Mouse (Mus musculus): Measurements from ENCODE around the gene Park7. TPM values are rescaled to one million over a fixed set of nuclear protein-coding genes. Genes with fewer than 3 reads are reported as not detected.

Gene Park7
- total and polyA plus RNA-seq, 3 experiments, result 438 to 480 TPM; not detected in 1

GRCm38 (mm10) chr4:150868859-150869258, 45.4 kb downstream of the Park7 start:
- no peak overlapping the region for H3K9ac ChIP-seq (ENCODE audit: control insufficient read depth, low read depth, low read length, poor library complexity, severe bottlenecking)
- no peaks in the 10 kb centered on the region for H3K4me1 ChIP-seq (ENCODE audit: control insufficient read depth in 1 of 2, insufficient read depth in 2 of 2, low read length in 2 of 2)
- no peak for DNase-seq (ENCODE audit: low read depth, low spot score)
- H3K79me2 ChIP-seq (ENCODE audit: control insufficient read depth, insufficient read depth, low read length, poor library complexity), result no peaks in the 10 kb centered on the region
- H3K27me3 ChIP-seq (ENCODE audit: control insufficient read depth in 1 of 2, insufficient read depth in 2 of 2, low read length in 2 of 2), result no peaks in the 10 kb centered on the region
- H3K4me3 ChIP-seq (ENCODE audit: control insufficient read depth in 1 of 2, insufficient read depth in 1 of 2, low read depth in 2 of 2, low read length in 2 of 2), result no peak overlapping the region
- TF ChIP-seq CTCF (IDR thresholded peaks at IDR 0.05 in 2 of 3, conservative IDR thresholded peaks at IDR 0.05 in 1 of 3; ENCODE audit: control insufficient read depth in 1 of 3, insufficient read depth in 1 of 3, low read depth in 2 of 3, low read length in 3 of 3, poor library complexity in 1 of 3, severe bottlenecking in 1 of 3) (no peak), TAL1 (IDR thresholded peaks at IDR 0.05; ENCODE audit: low read length) (no peak), ELF1 (IDR thresholded peaks at IDR 0.05; ENCODE audit: low read depth, low read length) (no peak), ETS1 (IDR thresholded peaks at IDR 0.05; ENCODE audit: low read depth, low read length) (no peak), POLR2AphosphoS2 (IDR thresholded peaks at IDR 0.05; ENCODE audit: low read length) (no peak)
- no peaks in the 10 kb centered on the region for H3K9me3 ChIP-seq (replicated peaks; ENCODE audit: insufficient read depth, low read length)
- no peaks in the 10 kb centered on the region for H3K36me3 ChIP-seq (ENCODE audit: control insufficient read depth in 1 of 2, insufficient read depth in 2 of 2, low read length in 2 of 2)
- no peak overlapping the region for H3K27ac ChIP-seq (ENCODE audit: control insufficient read depth, low read depth, low read length)

- TF ChIP-seq MAZ (IDR thresholded peaks at IDR 0.05; ENCODE audit: low read depth, low read length), result no peak
- Histone ChIP-seq H3K9me3 (replicated peaks; ENCODE audit: insufficient read depth, low read length) (no peaks in the 10 kb centered on the region), H3K4me1 (ENCODE audit: control insufficient read depth in 1 of 2, insufficient read depth in 2 of 2, low read length in 2 of 2) (no peaks in the 10 kb centered on the region), H3K9ac (ENCODE audit: control insufficient read depth, low read depth, low read length, poor library complexity, severe bottlenecking) (no peak overlapping the region), H3K4me3 (ENCODE audit: control insufficient read depth in 1 of 2, insufficient read depth in 1 of 2, low read depth in 2 of 2, low read length in 2 of 2) (no peak overlapping the region), H3K36me3 (ENCODE audit: control insufficient read depth in 1 of 2, insufficient read depth in 2 of 2, low read length in 2 of 2) (no peaks in the 10 kb centered on the region), H3K27me3 (ENCODE audit: control insufficient read depth in 1 of 2, insufficient read depth in 2 of 2, low read length in 2 of 2) (no peaks in the 10 kb centered on the region), H3K79me2 (ENCODE audit: control insufficient read depth, insufficient read depth, low read length, poor library complexity) (no peaks in the 10 kb centered on the region), H3K27ac (ENCODE audit: control insufficient read depth, low read depth, low read length) (no peak overlapping the region)
- DNase-seq (ENCODE audit: low read depth, low spot score), result no peak
Observed at GRCm38 (mm10) chr4:150868161-150868560, 46.1 kb downstream of the Park7 start.

- H3K4me3 ChIP-seq (ENCODE audit: control insufficient read depth in 1 of 2, insufficient read depth in 1 of 2, low read depth in 2 of 2, low read length in 2 of 2), result no peak overlapping the region
- H3K79me2 ChIP-seq (ENCODE audit: control insufficient read depth, insufficient read depth, low read length, poor library complexity), result no peaks in the 10 kb centered on the region
- no peaks in the 10 kb centered on the region for H3K9me3 ChIP-seq (replicated peaks; ENCODE audit: insufficient read depth, low read length)
- TF ChIP-seq RCOR1 (IDR thresholded peaks at IDR 0.05; ENCODE audit: low read depth, low read length) (no peak), KAT2A (conservative IDR thresholded peaks at IDR 0.05; ENCODE audit: low read depth, low read length) (no peak), UBTF (IDR thresholded peaks at IDR 0.05; ENCODE audit: borderline replicate concordance, insufficient read depth, low read depth, low read length) (no peak), POLR2AphosphoS5 (IDR thresholded peaks at IDR 0.05; ENCODE audit: borderline replicate concordance, low read depth, low read length) (no peak), ZMIZ1 (IDR thresholded peaks at IDR 0.05; ENCODE audit: low read depth, low read length) (no peak), GATA1 (IDR thresholded peaks at IDR 0.05; ENCODE audit: low read depth, low read length) (no peak), NRF1 (IDR thresholded peaks at IDR 0.05; ENCODE audit: insufficient read depth, low read depth, low read length, poor library complexity, severe bottlenecking) (no peak), POLR2A (IDR thresholded peaks at IDR 0.05; ENCODE audit: control insufficient read depth in 1 of 2, insufficient read depth in 1 of 2, low read depth in 1 of 2, low read length in 2 of 2, poor library complexity in 1 of 2) (no peak), HCFC1 (IDR thresholded peaks at IDR 0.05; ENCODE audit: low read depth, low read length) (no peak), SMC3 (IDR thresholded peaks at IDR 0.05; ENCODE audit: low read depth, low read length) (no peak), CTCF (IDR thresholded peaks at IDR 0.05 in 2 of 3, conservative IDR thresholded peaks at IDR 0.05 in 1 of 3; ENCODE audit: control insufficient read depth in 1 of 3, insufficient read depth in 1 of 3, low read depth in 2 of 3, low read length in 3 of 3, poor library complexity in 1 of 3, severe bottlenecking in 1 of 3) (no peak)
- H3K27me3 ChIP-seq (ENCODE audit: control insufficient read depth in 1 of 2, insufficient read depth in 2 of 2, low read length in 2 of 2), result no peaks in the 10 kb centered on the region
- no peak overlapping the region for H3K27ac ChIP-seq (ENCODE audit: control insufficient read depth, low read depth, low read length)
- no peaks in the 10 kb centered on the region for H3K36me3 ChIP-seq (ENCODE audit: control insufficient read depth in 1 of 2, insufficient read depth in 2 of 2, low read length in 2 of 2)
- no peaks in the 10 kb centered on the region for H3K4me1 ChIP-seq (ENCODE audit: control insufficient read depth in 1 of 2, insufficient read depth in 2 of 2, low read length in 2 of 2)
- DNase-seq (ENCODE audit: low read depth, low spot score), result no peak
- no peak overlapping the region for H3K9ac ChIP-seq (ENCODE audit: control insufficient read depth, low read depth, low read length, poor library complexity, severe bottlenecking)
Observed at GRCm38 (mm10) chr4:150866494-150866893, 47.7 kb downstream of the Park7 start.
